Mouse (Mus musculus): ENCODE measurements around the gene Dgkd. TPM values are rescaled to one million over a fixed set of nuclear protein-coding genes. Genes with fewer than 3 reads are reported as not detected.

Dgkd gene
- polyA plus RNA-seq, 1 experiment from 2014 or later, result 28.3 TPM

DNA sequence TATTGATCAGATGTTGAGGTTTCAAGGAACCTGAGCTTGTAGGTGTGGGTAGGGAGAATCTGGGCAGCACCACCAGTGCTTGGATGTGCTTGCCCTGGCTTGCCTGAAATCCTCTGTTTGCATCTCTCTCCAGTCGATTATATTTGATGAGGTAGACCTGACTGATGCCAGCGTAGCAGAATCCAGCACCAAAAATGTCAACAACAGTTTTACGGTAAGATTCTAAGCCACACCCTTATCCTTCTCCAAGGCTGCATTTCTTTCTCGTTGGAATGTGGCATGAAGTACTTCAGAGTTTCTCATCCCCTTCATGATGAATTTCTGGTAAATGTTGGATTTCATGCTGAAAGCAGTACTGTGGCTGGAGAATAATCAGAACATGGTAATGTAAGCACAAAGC, 28.6 kb downstream of the Dgkd start:
- no peaks in the 10 kb centered on the region; the same call in 1 of the 2 replicates for H3K36me3 ChIP-seq (ENCODE audit: control insufficient read depth, insufficient read depth, low read length)
- ATAC-seq (ENCODE audit: low FRiP score), result no peak

GRCm38 (mm10) chr1:87882554-87882953, 29.5 kb downstream of the Dgkd start:
- Histone ChIP-seq H3K9ac (ENCODE audit: low read depth, low read length) (no peak overlapping the region), H3K9me3 (ENCODE audit: control insufficient read depth, low read length) (no peaks in the 10 kb centered on the region), H3K4me1 (replicated peaks; ENCODE audit: control insufficient read depth, insufficient read depth, low read length) (no peaks in the 10 kb centered on the region), H3K4me3 (ENCODE audit: low read depth, low read length) (no peak overlapping the region), H3K27me3 (ENCODE audit: control insufficient read depth, insufficient read depth, low read length) (no peaks in the 10 kb centered on the region), H3K4me2 (replicated peaks; ENCODE audit: low read depth, low read length) (no peak overlapping the region), H3K27ac (ENCODE audit: low read depth, low read length) (no peak overlapping the region), H3K36me3 (ENCODE audit: control insufficient read depth, insufficient read depth, low read length) (no peaks in the 10 kb centered on the region; the same call in 1 of the 2 replicates)
- DNase-seq (ENCODE audit: low spot score) (no peak), ATAC-seq (ENCODE audit: low FRiP score) (no peak)

More for the DNA sequence above, 28.6 kb downstream of the Dgkd start:
- Histone ChIP-seq H3K4me2 (replicated peaks; ENCODE audit: low read depth, low read length) (no peak overlapping the region), H3K4me1 (replicated peaks; ENCODE audit: control insufficient read depth, insufficient read depth, low read length) (no peaks in the 10 kb centered on the region), H3K9me3 (ENCODE audit: control insufficient read depth, low read length) (no peaks in the 10 kb centered on the region), H3K27ac (ENCODE audit: low read depth, low read length) (no peak overlapping the region), H3K27me3 (ENCODE audit: control insufficient read depth, insufficient read depth, low read length) (no peaks in the 10 kb centered on the region), H3K9ac (ENCODE audit: low read depth, low read length) (no peak overlapping the region), H3K4me3 (ENCODE audit: low read depth, low read length) (no peak overlapping the region)
- WGBS, result 93% methylated on average over 4 of the region's 4 CpGs
- no peak for DNase-seq (ENCODE audit: low spot score)

GRCm38 (mm10) chr1:87890960-87891359, 37.9 kb downstream of the Dgkd start:
- ATAC-seq (ENCODE audit: low FRiP score) (no peak), DNase-seq (ENCODE audit: low spot score) (no peak)
- H3K27me3 ChIP-seq (ENCODE audit: control insufficient read depth, insufficient read depth, low read length), result no peaks in the 10 kb centered on the region
- no peaks in the 10 kb centered on the region for H3K36me3 ChIP-seq (ENCODE audit: control insufficient read depth, insufficient read depth, low read length)
- no peak overlapping the region for H3K4me3 ChIP-seq (ENCODE audit: low read depth, low read length)
- H3K9ac ChIP-seq (ENCODE audit: low read depth, low read length), result no peak overlapping the region
- H3K4me2 ChIP-seq (replicated peaks; ENCODE audit: low read depth, low read length), result no peak overlapping the region
- no peak overlapping the region for H3K27ac ChIP-seq (ENCODE audit: low read depth, low read length)
- no peaks in the 10 kb centered on the region for H3K9me3 ChIP-seq (ENCODE audit: control insufficient read depth, low read length)
- 70% methylated on average over 1 of the region's 1 CpGs for WGBS
- no peaks in the 10 kb centered on the region for H3K4me1 ChIP-seq (replicated peaks; ENCODE audit: control insufficient read depth, insufficient read depth, low read length)

DNA sequence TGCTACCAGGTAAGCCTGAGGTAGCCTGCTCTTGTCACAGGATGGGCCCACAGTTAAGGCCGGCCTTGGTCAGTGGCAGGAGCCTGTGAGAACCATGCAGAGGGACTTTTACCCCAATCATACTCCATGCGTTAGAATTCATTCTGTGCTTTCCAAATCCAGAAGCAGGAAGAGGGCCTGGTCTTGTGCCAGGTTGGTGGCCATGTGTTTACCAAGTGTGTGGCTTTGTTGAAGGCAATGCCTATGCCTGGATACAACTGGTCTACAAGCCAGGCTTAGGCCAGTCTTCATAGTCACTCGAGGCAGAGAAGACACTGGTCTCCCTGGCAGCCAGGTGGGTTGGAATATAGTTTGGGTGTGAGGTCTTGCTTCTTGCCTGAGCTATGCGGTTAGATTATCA, 38.5 kb downstream of the Dgkd start:
- no peak overlapping the region for H3K4me3 ChIP-seq (ENCODE audit: low read depth, low read length)
- H3K36me3 ChIP-seq (ENCODE audit: control insufficient read depth, insufficient read depth, low read length), result no peaks in the 10 kb centered on the region
- H3K27ac ChIP-seq (ENCODE audit: low read depth, low read length), result no peak overlapping the region
- no peaks in the 10 kb centered on the region for H3K27me3 ChIP-seq (ENCODE audit: control insufficient read depth, insufficient read depth, low read length)
- H3K9me3 ChIP-seq (ENCODE audit: control insufficient read depth, low read length), result no peaks in the 10 kb centered on the region
- H3K4me2 ChIP-seq (replicated peaks; ENCODE audit: low read depth, low read length), result no peak overlapping the region
- no peak overlapping the region for H3K9ac ChIP-seq (ENCODE audit: low read depth, low read length)
- no peak for ATAC-seq (ENCODE audit: low FRiP score)
- 90% methylated on average over 4 of the region's 4 CpGs for WGBS
- H3K4me1 ChIP-seq (replicated peaks; ENCODE audit: control insufficient read depth, insufficient read depth, low read length), result no peaks in the 10 kb centered on the region
- DNase-seq (ENCODE audit: low spot score), result no peak

- H3K4me2 ChIP-seq (replicated peaks; ENCODE audit: low read depth, low read length), result no peak overlapping the region
- no peaks in the 10 kb centered on the region for H3K9me3 ChIP-seq (ENCODE audit: control insufficient read depth, low read length)
- ATAC-seq (ENCODE audit: low FRiP score) (no peak), DNase-seq (ENCODE audit: low spot score) (no peak)
- no peak overlapping the region for H3K4me3 ChIP-seq (ENCODE audit: low read depth, low read length)
- H3K36me3 ChIP-seq (ENCODE audit: control insufficient read depth, insufficient read depth, low read length), result no peaks in the 10 kb centered on the region
- no peaks in the 10 kb centered on the region for H3K4me1 ChIP-seq (replicated peaks; ENCODE audit: control insufficient read depth, insufficient read depth, low read length)
- H3K27me3 ChIP-seq (ENCODE audit: control insufficient read depth, insufficient read depth, low read length), result no peaks in the 10 kb centered on the region
- WGBS, result 69% methylated on average over 2 of the region's 2 CpGs
- H3K9ac ChIP-seq (ENCODE audit: low read depth, low read length), result no peak overlapping the region
- no peak overlapping the region for H3K27ac ChIP-seq (ENCODE audit: low read depth, low read length)
Measured at GRCm38 (mm10) chr1:87892499-87892898, 39.4 kb downstream of the Dgkd start.

GRCm38 (mm10) chr1:87893414-87893813, 40.3 kb downstream of the Dgkd start:
- no peak overlapping the region for H3K4me3 ChIP-seq (ENCODE audit: low read depth, low read length)
- H3K27me3 ChIP-seq (ENCODE audit: control insufficient read depth, insufficient read depth, low read length), result no peaks in the 10 kb centered on the region
- H3K9ac ChIP-seq (ENCODE audit: low read depth, low read length), result no peak overlapping the region
- H3K36me3 ChIP-seq (ENCODE audit: control insufficient read depth, insufficient read depth, low read length), result no peaks in the 10 kb centered on the region
- 95% methylated on average over 4 of the region's 4 CpGs for WGBS
- no peak overlapping the region for H3K27ac ChIP-seq (ENCODE audit: low read depth, low read length)
- no peaks in the 10 kb centered on the region for H3K4me1 ChIP-seq (replicated peaks; ENCODE audit: control insufficient read depth, insufficient read depth, low read length)
- DNase-seq (ENCODE audit: low spot score), result no peak
- ATAC-seq (ENCODE audit: low FRiP score), result no peak
- H3K9me3 ChIP-seq (ENCODE audit: control insufficient read depth, low read length), result no peaks in the 10 kb centered on the region
- no peak overlapping the region for H3K4me2 ChIP-seq (replicated peaks; ENCODE audit: low read depth, low read length)

DNA sequence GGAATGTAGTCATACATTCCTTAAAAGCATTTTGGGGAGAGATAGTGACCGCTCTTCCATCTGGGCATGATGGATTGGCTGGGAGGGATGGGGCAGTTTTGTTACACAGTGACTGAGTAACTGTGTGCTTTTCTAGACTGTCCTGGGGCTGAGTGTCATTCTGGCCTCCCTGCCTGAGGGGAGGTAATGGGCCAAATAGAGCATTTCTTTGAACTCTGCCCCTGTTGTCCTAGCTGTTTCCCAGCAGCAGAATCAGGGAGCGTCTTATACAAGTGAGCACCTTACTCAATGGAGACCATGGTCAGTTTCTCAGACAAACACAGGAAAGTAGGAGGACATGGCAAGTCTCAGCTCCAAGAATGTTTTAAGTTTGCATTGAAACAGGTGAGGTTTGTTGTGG, 43.8 kb downstream of the Dgkd start:
- Histone ChIP-seq H3K27ac (ENCODE audit: low read depth, low read length) (no peak overlapping the region), H3K4me3 (ENCODE audit: low read depth, low read length) (no peak overlapping the region), H3K36me3 (ENCODE audit: control insufficient read depth, insufficient read depth, low read length) (no peaks in the 10 kb centered on the region), H3K9ac (ENCODE audit: low read depth, low read length) (no peak overlapping the region), H3K4me1 (replicated peaks; ENCODE audit: control insufficient read depth, insufficient read depth, low read length) (no peaks in the 10 kb centered on the region), H3K9me3 (ENCODE audit: control insufficient read depth, low read length) (no peaks in the 10 kb centered on the region), H3K27me3 (ENCODE audit: control insufficient read depth, insufficient read depth, low read length) (no peaks in the 10 kb centered on the region), H3K4me2 (replicated peaks; ENCODE audit: low read depth, low read length) (no peak overlapping the region)
- no peak for DNase-seq (ENCODE audit: low spot score)
- WGBS, result 87% methylated on average over 2 of the region's 2 CpGs
- no peak for ATAC-seq (ENCODE audit: low FRiP score)

DNA sequence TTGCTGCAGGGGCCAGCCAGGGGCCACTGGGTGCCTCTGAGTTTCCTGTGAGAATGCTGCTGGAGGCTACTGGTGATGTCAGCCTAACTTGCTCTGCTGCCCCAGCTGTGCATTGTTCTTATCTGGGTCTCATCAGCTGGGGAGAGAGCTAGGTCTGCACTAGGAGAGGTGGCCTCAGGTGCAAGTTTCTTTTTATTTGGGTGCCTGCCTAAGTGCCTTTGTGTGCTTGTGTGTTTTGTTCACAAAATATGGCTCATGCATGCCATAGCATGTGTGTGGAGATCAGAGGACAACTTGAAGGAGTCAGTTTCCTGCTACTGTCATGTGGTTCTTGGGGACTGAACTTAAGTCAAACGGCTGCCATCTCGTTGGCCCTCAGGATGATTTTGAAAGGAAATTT, 46.6 kb downstream of the Dgkd start:
- WGBS, result 87% methylated on average over 2 of the region's 2 CpGs
- Histone ChIP-seq H3K9me3 (ENCODE audit: control insufficient read depth, low read length) (no peaks in the 10 kb centered on the region), H3K4me1 (replicated peaks; ENCODE audit: control insufficient read depth, insufficient read depth, low read length) (no peaks in the 10 kb centered on the region), H3K4me3 (ENCODE audit: low read depth, low read length) (no peak overlapping the region), H3K36me3 (ENCODE audit: control insufficient read depth, insufficient read depth, low read length) (no peaks in the 10 kb centered on the region), H3K4me2 (replicated peaks; ENCODE audit: low read depth, low read length) (no peak overlapping the region), H3K9ac (ENCODE audit: low read depth, low read length) (no peak overlapping the region), H3K27ac (ENCODE audit: low read depth, low read length) (no peak overlapping the region), H3K27me3 (ENCODE audit: control insufficient read depth, insufficient read depth, low read length) (no peaks in the 10 kb centered on the region)
- no peak for DNase-seq (ENCODE audit: low spot score)
- ATAC-seq (ENCODE audit: low FRiP score), result no peak

DNA sequence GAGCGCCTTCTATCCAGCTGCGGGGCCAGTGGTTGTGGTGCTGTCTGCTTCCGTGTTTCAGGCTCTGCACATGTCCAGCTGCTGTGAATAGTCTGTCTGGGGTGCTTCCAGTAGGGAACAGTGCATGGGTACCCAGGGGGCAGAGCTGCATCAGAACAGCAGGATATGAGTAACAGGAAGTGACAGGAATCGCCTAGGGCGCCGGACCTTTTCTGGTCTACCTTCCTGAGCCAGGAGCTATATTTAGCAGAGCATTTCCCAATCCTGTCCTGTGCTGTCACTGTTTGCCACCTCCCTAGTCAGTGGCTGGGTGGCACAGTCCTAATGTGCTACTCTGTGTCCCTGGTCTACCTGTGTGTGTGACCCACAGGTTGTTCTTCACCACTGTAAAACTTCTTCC, 47.9 kb downstream of the Dgkd start:
- Histone ChIP-seq H3K9me3 (ENCODE audit: control insufficient read depth, low read length) (no peaks in the 10 kb centered on the region), H3K9ac (ENCODE audit: low read depth, low read length) (no peak overlapping the region), H3K4me3 (ENCODE audit: low read depth, low read length) (no peak overlapping the region), H3K4me1 (replicated peaks; ENCODE audit: control insufficient read depth, insufficient read depth, low read length) (no peaks in the 10 kb centered on the region), H3K4me2 (replicated peaks; ENCODE audit: low read depth, low read length) (no peak overlapping the region), H3K36me3 (ENCODE audit: control insufficient read depth, insufficient read depth, low read length) (no peaks in the 10 kb centered on the region), H3K27me3 (ENCODE audit: control insufficient read depth, insufficient read depth, low read length) (no peaks in the 10 kb centered on the region), H3K27ac (ENCODE audit: low read depth, low read length) (no peak overlapping the region)
- WGBS, result 88% methylated on average over 6 of the region's 6 CpGs
- no peak for ATAC-seq (ENCODE audit: low FRiP score)
- no peak for DNase-seq (ENCODE audit: low spot score)
